Mouse (Mus musculus): Measurements from ENCODE around the gene Fam183b.
"Not testable (repeated sequence)": the region's sequence is repeated elsewhere in the genome, so short reads cannot be mapped to it uniquely, and the experiment has no call there.

The Fam183b gene

DNA sequence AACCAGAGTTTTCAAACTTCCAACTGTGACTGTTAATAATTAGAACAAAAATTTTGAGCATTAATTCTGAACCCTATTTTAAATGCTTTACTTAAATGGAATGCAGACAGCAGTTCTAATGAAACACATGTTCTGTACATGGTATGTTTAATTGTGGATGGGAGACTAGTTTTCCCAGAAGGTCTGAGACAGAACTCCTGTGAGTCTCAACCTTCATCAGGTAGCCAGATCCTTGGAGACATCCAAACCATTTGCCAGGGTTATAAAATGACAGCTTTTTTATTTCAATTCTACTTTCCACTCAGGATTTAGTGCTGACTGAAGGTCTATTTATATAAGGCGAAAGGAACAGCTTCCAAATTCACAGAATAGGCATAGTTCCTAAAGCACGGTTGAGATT is 49.3 kb downstream of the Fam183b start, which contains the start of gene Olfr316:
TSS of gene Olfr316 (plus strand) at position 301 of the 400 bp plus-strand sequence.
- DNase-seq, result no peak

- DNase-seq, result not testable (repeated sequence)
Measured at GRCm38 (mm10) chr11:58751096-58751495, 50.7 kb downstream of the Fam183b start.
